In the genomic region with DNA sequence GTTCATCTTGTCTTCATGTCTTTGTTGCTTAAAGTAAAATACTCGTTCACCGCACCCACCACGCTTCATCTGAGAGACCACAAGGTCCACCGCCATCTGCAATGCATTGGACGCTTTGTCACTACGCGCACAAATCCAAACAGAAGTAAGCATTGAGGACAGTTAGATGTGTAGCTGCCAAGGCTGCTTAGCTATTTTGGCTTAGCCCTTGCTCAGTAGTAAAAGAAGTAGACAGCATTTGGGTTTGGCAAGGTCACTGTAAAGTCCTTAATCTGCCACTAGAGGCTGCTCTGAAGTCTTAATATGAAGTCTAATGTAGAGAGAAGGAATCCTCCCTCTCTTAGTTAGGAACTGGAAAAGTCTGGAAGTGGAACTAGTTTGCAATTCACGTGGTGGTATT, we compare ENCODE assay signal across 7 mouse cellular contexts. TPM values are rescaled to one million over a fixed set of nuclear protein-coding genes. Genes with fewer than 3 reads are reported as not detected.
DNase-seq lines count a peak whose midpoint lies in the region; ATAC-seq and TF ChIP-seq lines count a peak whose summit lies in the region.

No protein-coding gene starts in this region.

- no peaks in the 10 kb centered on the region for H3K27me3 ChIP-seq in intestine, postnatal 0 days (replicated peaks; ENCODE audit: control insufficient read depth, insufficient read depth, low read length)
- no peaks in the 10 kb centered on the region for H3K27me3 ChIP-seq in midbrain, embryonic 11.5 days (ENCODE audit: control insufficient read depth, insufficient read depth, low read length)

- H3K4me2 ChIP-seq in intestine, postnatal 0 days (replicated peaks; ENCODE audit: low read depth) = peak overlapping the region; percentile 55
- peak overlapping the region; percentile 39 for H3K4me2 ChIP-seq in midbrain, embryonic 11.5 days

- TF ChIP-seq CTCF in intestine, postnatal 0 days (IDR thresholded peaks at IDR 0.05; ENCODE audit: low read depth) = peak; percentile 67

- no peak overlapping the region for H3K9ac ChIP-seq in intestine, postnatal 0 days (ENCODE audit: low read depth, low read length)
- no peak overlapping the region for H3K9ac ChIP-seq in midbrain, embryonic 11.5 days (ENCODE audit: low read length)

- H3K36me3 ChIP-seq in intestine, postnatal 0 days (ENCODE audit: control insufficient read depth, insufficient read depth) = no peaks in the 10 kb centered on the region
- no peaks in the 10 kb centered on the region for H3K36me3 ChIP-seq in midbrain, embryonic 11.5 days (ENCODE audit: control insufficient read depth, insufficient read depth, low read length)

- ATAC-seq in intestine, postnatal 0 days = no peak
- ATAC-seq in midbrain, embryonic 11.5 days (ENCODE audit: low FRiP score) = no peak

- DNase-seq in 416B (ENCODE audit: low read depth) = peak; percentile 6
- peak; percentile 7 for DNase-seq in Muller cell, postnatal 12 days (ENCODE audit: inconsistent ontology term)
- peak; percentile 11 for DNase-seq in forelimb bud, embryonic 11.5 days (ENCODE audit: low read depth, low spot score)
- DNase-seq in midbrain, embryonic 11.5 days (ENCODE audit: low spot score, missing footprints) = no peak
- no peak for DNase-seq in natural killer cell, adult 2 months (ENCODE audit: low spot score in 2 of 2)
- no peak for DNase-seq in urinary bladder, postnatal 25 days (ENCODE audit: low spot score)

- H3K9me3 ChIP-seq in intestine, postnatal 0 days (ENCODE audit: control insufficient read depth) = no peaks in the 10 kb centered on the region
- no peaks in the 10 kb centered on the region for H3K9me3 ChIP-seq in midbrain, embryonic 11.5 days (ENCODE audit: control insufficient read depth, low read length)

- WGBS in intestine, postnatal 0 days = 57% methylated on average over 8 of the region's 8 CpGs
- WGBS in midbrain, embryonic 11.5 days = 73% methylated on average over 8 of the region's 8 CpGs

- H3K4me1 ChIP-seq in intestine, postnatal 0 days (replicated peaks; ENCODE audit: control insufficient read depth, insufficient read depth, low read length) = no peaks in the 10 kb centered on the region
- H3K4me1 ChIP-seq in midbrain, embryonic 11.5 days (ENCODE audit: control insufficient read depth, insufficient read depth, low read length) = no peaks in the 10 kb centered on the region

- H3K27ac ChIP-seq in intestine, postnatal 0 days (ENCODE audit: low read depth, low read length) = no peak overlapping the region
- H3K27ac ChIP-seq in midbrain, embryonic 11.5 days (ENCODE audit: low read depth, low read length) = no peak overlapping the region

- H3K4me3 ChIP-seq in intestine, postnatal 0 days (ENCODE audit: low read depth, low read length) = no peak overlapping the region
- H3K4me3 ChIP-seq in midbrain, embryonic 11.5 days (ENCODE audit: low read depth, low read length) = peak overlapping the region; percentile 9; the same call in 1 of the 2 replicates

RNA-seq across cellular contexts. Expression of gene Pitx2, which starts 57.1 kb away (rescaled TPM):
- 12.3 and 18.3 TPM in 2 replicates for polyA plus RNA-seq in intestine, postnatal 0 days (2015; fragmentation: Nextera tagmentation; extraction: Ambion mirVana)
- polyA plus RNA-seq in midbrain, embryonic 11.5 days (2014; fragmentation: Nextera tagmentation; extraction: Ambion mirVana) = 53.7 and 56.3 TPM in 2 replicates

Comparison
In these comparisons a context has a peak if more than half of its experiments do, and no peak if none do; other contexts are left out.
1. DNase-seq: peak in 416B (single experiment), Muller cell, postnatal 12 days (single experiment) and forelimb bud, embryonic 11.5 days (single experiment); none in midbrain, embryonic 11.5 days (single experiment), natural killer cell, adult 2 months (0 of 2) and urinary bladder, postnatal 25 days (single experiment).